Mouse (Mus musculus) CH12.LX (cell line): ENCODE results near the gene Gdf15. TPM values are rescaled to one million over a fixed set of nuclear protein-coding genes. Genes with fewer than 3 reads are reported as not detected.

Experiments
- DNase-seq: peaks from one replicate; pipeline ENCODE4 v3.0.0-alpha.2; 2013; ENCODE audit errors: extremely low read depth
- H3K27ac ChIP-seq: 2 replicates; pipeline ENCODE4 v1.5.1; 2012; ENCODE audit warnings: low read depth, mild to moderate bottlenecking, control low read depth, moderate library complexity; ENCODE audit not compliant: insufficient read depth
- H3K27me3 ChIP-seq: replicated peaks from 2 replicates; pipeline ENCODE3; 2012; ENCODE audit warnings: inconsistent platforms
- H3K36me3 ChIP-seq, 2 experiments: replicated peaks in 1 of 2; 2 replicates each; pipeline versions ENCODE3 to v1.6.1; 2012; ENCODE audit warnings: inconsistent platforms in 1 of 2, low read length in 1 of 2, mild to moderate bottlenecking in 1 of 2, mixed read lengths in 1 of 2, moderate library complexity in 1 of 2; ENCODE audit not compliant: control insufficient read depth in 1 of 2, insufficient read depth in 1 of 2
- H3K4me1 ChIP-seq, 2 experiments: 2 replicates each; pipeline ENCODE4 v1.6.1; 2012; ENCODE audit warnings: inconsistent platforms in 1 of 2, moderate library complexity in 1 of 2; ENCODE audit not compliant: insufficient read depth in 2 of 2, control insufficient read depth in 1 of 2
- H3K4me2 ChIP-seq: 2 replicates; pipeline ENCODE4 v1.6.1; 2012; ENCODE audit warnings: low read depth, mild to moderate bottlenecking, control low read depth; ENCODE audit not compliant: poor library complexity, insufficient read depth, severe bottlenecking
- H3K4me3 ChIP-seq, 3 experiments: fragments of 150-350 bp in 1 of 3; sonication (generic) in 1 of 3; replicated peaks in 1 of 3; 2 replicates each; pipeline versions ENCODE3 to v1.5.1; 2011 to 2012; ENCODE audit warnings: low read depth in 2 of 3, low read length in 2 of 3, mild to moderate bottlenecking in 2 of 3, moderate library complexity in 2 of 3, control low read depth in 1 of 3, improper control_type of control experiment in 1 of 3, inconsistent platforms in 1 of 3, mixed read lengths in 1 of 3; ENCODE audit not compliant: poor library complexity in 1 of 3
- H3K79me2 ChIP-seq: replicated peaks from 2 replicates; pipeline ENCODE4 v1.6.1; 2012; ENCODE audit warnings: mild to moderate bottlenecking, moderate library complexity; ENCODE audit not compliant: control insufficient read depth, poor library complexity, insufficient read depth, severe bottlenecking; ENCODE audit errors: extremely low read depth
- H3K9ac ChIP-seq: 2 replicates; pipeline ENCODE4 v1.6.1; 2012; ENCODE audit warnings: low read depth, mild to moderate bottlenecking, control low read depth, moderate library complexity; ENCODE audit not compliant: insufficient read depth
- H3K9me3 ChIP-seq: replicated peaks from 2 replicates; pipeline ENCODE3; 2012; ENCODE audit warnings: low read length, inconsistent platforms, mixed read lengths
- CHD1 ChIP-seq: IDR thresholded peaks from 2 replicates; pipeline ENCODE4 v1.6.1; 2012; ENCODE audit warnings: low read depth, low read length, improper control_type of control experiment, inconsistent platforms
- E2F4 ChIP-seq: IDR thresholded peaks from 2 replicates; pipeline ENCODE4 v1.6.1; 2011; ENCODE audit warnings: low read depth, low read length, improper control_type of control experiment; ENCODE audit not compliant: insufficient replicate concordance
- EP300 ChIP-seq: IDR thresholded peaks from 2 replicates; pipeline ENCODE4 v1.6.1; 2011; ENCODE audit warnings: low read length, improper control_type of control experiment
- ETS1 ChIP-seq: conservative IDR thresholded peaks from 2 replicates; pipeline ENCODE4 v1.6.1; 2012; ENCODE audit warnings: low read depth, mild to moderate bottlenecking, inconsistent platforms, low read length, improper control_type of control experiment, moderate library complexity
- IRF4 ChIP-seq: IDR thresholded peaks from 2 replicates; pipeline ENCODE4 v1.6.1; 2014; ENCODE audit warnings: low read depth, mild to moderate bottlenecking, inconsistent platforms, low read length, improper control_type of control experiment
- JUN ChIP-seq: IDR thresholded peaks from 2 replicates; pipeline ENCODE4 v1.6.1; 2011; ENCODE audit warnings: low read depth, mild to moderate bottlenecking, low read length, improper control_type of control experiment, moderate library complexity; ENCODE audit not compliant: insufficient read depth
- KAT2A ChIP-seq: IDR thresholded peaks from 2 replicates; pipeline ENCODE4 v1.6.1; 2012; ENCODE audit warnings: low read length, improper control_type of control experiment, inconsistent platforms; ENCODE audit not compliant: insufficient replicate concordance
- MAFK ChIP-seq: IDR thresholded peaks from 2 replicates; pipeline ENCODE4 v1.6.1; 2011; ENCODE audit warnings: low read length, improper control_type of control experiment; ENCODE audit not compliant: insufficient replicate concordance
- PAX5 ChIP-seq: IDR thresholded peaks from 2 replicates; pipeline ENCODE4 v1.6.1; 2012; ENCODE audit warnings: low read length, inconsistent platforms, mixed read lengths
- RAD21 ChIP-seq: IDR thresholded peaks from 2 replicates; pipeline ENCODE4 v1.6.1; 2011; ENCODE audit warnings: low read depth, mild to moderate bottlenecking, low read length, improper control_type of control experiment, moderate library complexity
- SIN3A ChIP-seq: IDR thresholded peaks from 2 replicates; pipeline ENCODE4 v1.6.1; 2012; ENCODE audit warnings: low read length, improper control_type of control experiment, inconsistent platforms
- TBP ChIP-seq: conservative IDR thresholded peaks from 2 replicates; pipeline ENCODE4 v1.6.1; 2011; ENCODE audit warnings: low read depth, low read length, improper control_type of control experiment
- TCF12 ChIP-seq: IDR thresholded peaks from 2 replicates; pipeline ENCODE4 v1.6.1; 2014; ENCODE audit warnings: low read depth, mild to moderate bottlenecking, inconsistent platforms, low read length, improper control_type of control experiment
- USF2 ChIP-seq: conservative IDR thresholded peaks from 2 replicates; pipeline ENCODE4 v1.6.1; 2011; ENCODE audit warnings: low read depth, low read length, improper control_type of control experiment
- ZC3H11A ChIP-seq: IDR thresholded peaks from 2 replicates; pipeline ENCODE4 v1.6.1; 2012; ENCODE audit warnings: low read depth, mild to moderate bottlenecking, inconsistent platforms, low read length, improper control_type of control experiment
- ZKSCAN1 ChIP-seq: IDR thresholded peaks from 2 replicates; pipeline ENCODE4 v1.6.1; 2012; ENCODE audit warnings: low read depth, inconsistent platforms, low read length, improper control_type of control experiment, borderline replicate concordance
- ZNF384 ChIP-seq: IDR thresholded peaks from 2 replicates; pipeline ENCODE4 v1.6.1; 2012; ENCODE audit warnings: low read depth, low read length, improper control_type of control experiment, inconsistent platforms
- dilution Hi-C: fragments of 300-500 bp; cut with MboI; formaldehyde crosslinking; loops from 2 replicates; pipeline ENCODE4 v1.14.3; 2020; ENCODE audit warnings: low sequenced_read_pairs; ENCODE audit not compliant: extremely low pct_unique_long_range_greater_than_20kb, extremely low pct_ligation_motif_present
- in situ Hi-C: fragments of 300-500 bp; cut with MboI; formaldehyde crosslinking; loops from 3 replicates; pipeline ENCODE4 v1.14.3; 2019; ENCODE audit warnings: low sequenced_read_pairs, low pct_ligation_motif_present, low pct_unique_long_range_greater_than_20kb, mixed read lengths
- polyA plus RNA-seq: library from polyadenylated mRNA; unstranded; fragments of >175 nt; gene quantifications from 2 replicates; pipeline ENCODE4 v1.2.1, GENCODE M21; 2012; ENCODE audit warnings: low read depth; ENCODE audit not compliant: insufficient read length
- total RNA-seq, 2 experiments: library from RNA; depleted of rRNA; stranded (reverse); fragments of 300-350 nt in 1 of 2; fragments of >200 nt in 1 of 2; gene quantifications; 2 replicates each; pipeline ENCODE4 v1.2.3; 2012 to 2014

Gene Gdf15
- total and polyA plus RNA-seq, 3 experiments, result 0.16 to 0.21 TPM; not detected in 1

- Histone ChIP-seq H3K4me2 (no peak overlapping the region), H3K4me1 (peaks cover 22 to 87% of the 10 kb centered on the region in 2 experiments), H3K4me3 (no peak overlapping the region), H3K36me3 (peaks cover 42 to 44% of the 10 kb centered on the region in 2 experiments), H3K27ac (no peak overlapping the region), H3K79me2 (peaks cover 4% of the 10 kb centered on the region; the same call in 1 of the 2 replicates), H3K9me3 (no peaks in the 10 kb centered on the region), H3K9ac (no peak overlapping the region), H3K27me3 (no peaks in the 10 kb centered on the region)
- in situ Hi-C loops (no loop called here), dilution Hi-C loops (no loop called here)
- no peak for DNase-seq
- TF ChIP-seq JUN, result no peak
- no peak for TF ChIP-seq CHD1
- no peak for TF ChIP-seq ETS1
Measured at GRCm38 (mm10) chr8:70680039-70680438, 47.8 kb upstream of the Gdf15 start.

- DNase-seq, result no peak
- dilution Hi-C loops (no loop called here), in situ Hi-C loops (no loop called here)
- no peak overlapping the region for H3K4me2 ChIP-seq
- H3K36me3 ChIP-seq, result peaks cover 42 to 46% of the 10 kb centered on the region in 2 experiments
- no peak overlapping the region for H3K4me3 ChIP-seq
- no peaks in the 10 kb centered on the region for H3K9me3 ChIP-seq
- H3K9ac ChIP-seq, result no peak overlapping the region
- H3K27ac ChIP-seq, result no peak overlapping the region
- no peaks in the 10 kb centered on the region for H3K27me3 ChIP-seq
- TF ChIP-seq RAD21 (no peak), MAFK (no peak), E2F4 (no peak), USF2 (no peak), ZKSCAN1 (no peak), ZC3H11A (no peak), KAT2A (no peak), CHD1 (no peak), IRF4 (no peak), ZNF384 (no peak), SIN3A (no peak), PAX5 (no peak), EP300 (no peak), TCF12 (no peak), TBP (no peak)
- H3K4me1 ChIP-seq, result peaks cover 28 to 91% of the 10 kb centered on the region in 2 experiments
- H3K79me2 ChIP-seq, result peaks cover 8% of the 10 kb centered on the region
Measured at GRCm38 (mm10) chr8:70679404-70679803, 47.1 kb upstream of the Gdf15 start.
